Mouse (Mus musculus): Measurements from ENCODE around the gene Smc4. TPM values are rescaled to one million over a fixed set of nuclear protein-coding genes. Genes with fewer than 3 reads are reported as not detected.

Gene Smc4
- polyA plus RNA-seq, 1 experiment from 2014 or later: 22.1 TPM

- ATAC-seq (ENCODE audit: low read depth): no peak
- Histone ChIP-seq H3K4me1 (ENCODE audit: control insufficient read depth, insufficient read depth, low read length) (0 out of 2 replicates have a peak, but pooled peaks cover 3% of the 10 kb centered on the region), H3K4me2 (ENCODE audit: low read depth, low read length) (no peak overlapping the region), H3K9me3 (ENCODE audit: control insufficient read depth, low read length) (no peaks in the 10 kb centered on the region), H3K27me3 (ENCODE audit: control insufficient read depth, insufficient read depth, low read length) (no peaks in the 10 kb centered on the region), H3K27ac (ENCODE audit: low read depth, low read length) (no peak overlapping the region), H3K9ac (replicated peaks; ENCODE audit: low read depth, low read length) (no peak overlapping the region), H3K4me3 (ENCODE audit: low read depth, low read length) (no peak overlapping the region), H3K36me3 (ENCODE audit: control insufficient read depth, insufficient read depth, low read length) (no peaks in the 10 kb centered on the region)
- 76% methylated on average over 5 of the region's 5 CpGs for WGBS
Measured at GRCm38 (mm10) chr3:69041298-69041697, 36.8 kb downstream of the Smc4 start.

- ATAC-seq (ENCODE audit: low read depth): peak; percentile 74
- Histone ChIP-seq H3K27ac (ENCODE audit: low read depth, low read length) (peak overlapping the region; percentile 84), H3K36me3 (ENCODE audit: control insufficient read depth, insufficient read depth, low read length) (no peaks in the 10 kb centered on the region), H3K4me3 (ENCODE audit: low read depth, low read length) (peak overlapping the region; percentile 79), H3K4me1 (ENCODE audit: control insufficient read depth, insufficient read depth, low read length) (0 out of 2 replicates have a peak, but pooled peaks cover 3% of the 10 kb centered on the region), H3K27me3 (ENCODE audit: control insufficient read depth, insufficient read depth, low read length) (no peaks in the 10 kb centered on the region), H3K9ac (replicated peaks; ENCODE audit: low read depth, low read length) (peak overlapping the region; percentile 88), H3K4me2 (ENCODE audit: low read depth, low read length) (peak overlapping the region; percentile 93), H3K9me3 (ENCODE audit: control insufficient read depth, low read length) (no peaks in the 10 kb centered on the region)
- under 1% methylated on average over 34 of the region's 42 CpGs for WGBS
Measured at GRCm38 (mm10) chr3:69044167-69044591, 39.6 kb downstream of the Smc4 start.

GRCm38 (mm10) chr3:69044645-69045399 is 40.3 kb downstream of the Smc4 start, which contains the start of gene Trim59:
TSS of gene Trim59 (minus strand) at chr3:69044755.
- Histone ChIP-seq H3K36me3 (ENCODE audit: control insufficient read depth, insufficient read depth, low read length) (no peaks in the 10 kb centered on the region), H3K9me3 (ENCODE audit: control insufficient read depth, low read length) (no peaks in the 10 kb centered on the region), H3K27ac (ENCODE audit: low read depth, low read length) (peak within 1 kb of the TSS; percentile 84), H3K4me3 (ENCODE audit: low read depth, low read length) (peak within 1 kb of the TSS; percentile 79), H3K4me1 (ENCODE audit: control insufficient read depth, insufficient read depth, low read length) (0 out of 2 replicates have a peak, but pooled peaks cover 3% of the 10 kb centered on the region), H3K27me3 (ENCODE audit: control insufficient read depth, insufficient read depth, low read length) (no peaks in the 10 kb centered on the region), H3K4me2 (ENCODE audit: low read depth, low read length) (peak within 1 kb of the TSS; percentile 93), H3K9ac (replicated peaks; ENCODE audit: low read depth, low read length) (peak within 1 kb of the TSS; percentile 88)
- ATAC-seq (ENCODE audit: low read depth): peak; percentile 98
- under 1% methylated on average over 73 of the region's 80 CpGs for WGBS

GRCm38 (mm10) chr3:69045400-69045703 is 40.8 kb downstream of the Smc4 start:
- Histone ChIP-seq H3K9me3 (ENCODE audit: control insufficient read depth, low read length) (no peaks in the 10 kb centered on the region), H3K4me3 (ENCODE audit: low read depth, low read length) (peak overlapping the region; percentile 79), H3K4me1 (ENCODE audit: control insufficient read depth, insufficient read depth, low read length) (0 out of 2 replicates have a peak, but pooled peaks cover 3% of the 10 kb centered on the region), H3K36me3 (ENCODE audit: control insufficient read depth, insufficient read depth, low read length) (no peaks in the 10 kb centered on the region), H3K27me3 (ENCODE audit: control insufficient read depth, insufficient read depth, low read length) (no peaks in the 10 kb centered on the region), H3K4me2 (ENCODE audit: low read depth, low read length) (peak overlapping the region; percentile 93), H3K9ac (replicated peaks; ENCODE audit: low read depth, low read length) (peak overlapping the region; percentile 88), H3K27ac (ENCODE audit: low read depth, low read length) (peak overlapping the region; percentile 84)
- WGBS: 4% methylated on average over 9 of the region's 9 CpGs
- peak; percentile 13 for ATAC-seq (ENCODE audit: low read depth)

- H3K9ac ChIP-seq (replicated peaks; ENCODE audit: low read depth, low read length): no peak overlapping the region
- no peaks in the 10 kb centered on the region for H3K9me3 ChIP-seq (ENCODE audit: control insufficient read depth, low read length)
- H3K4me1 ChIP-seq (ENCODE audit: control insufficient read depth, insufficient read depth, low read length): 0 out of 2 replicates have a peak, but pooled peaks cover 3% of the 10 kb centered on the region
- H3K4me2 ChIP-seq (ENCODE audit: low read depth, low read length): peak overlapping the region; percentile 93
- 24% methylated on average over 13 of the region's 13 CpGs for WGBS
- H3K27me3 ChIP-seq (ENCODE audit: control insufficient read depth, insufficient read depth, low read length): no peaks in the 10 kb centered on the region
- H3K36me3 ChIP-seq (ENCODE audit: control insufficient read depth, insufficient read depth, low read length): no peaks in the 10 kb centered on the region
- H3K27ac ChIP-seq (ENCODE audit: low read depth, low read length): no peak overlapping the region
- H3K4me3 ChIP-seq (ENCODE audit: low read depth, low read length): peak overlapping the region; percentile 79; the same call in 1 of the 2 replicates
- no peak for ATAC-seq (ENCODE audit: low read depth)
Measured at GRCm38 (mm10) chr3:69045750-69046149, 41.2 kb downstream of the Smc4 start.

- Histone ChIP-seq H3K4me2 (ENCODE audit: low read depth, low read length) (no peak overlapping the region), H3K27ac (ENCODE audit: low read depth, low read length) (no peak overlapping the region), H3K36me3 (ENCODE audit: control insufficient read depth, insufficient read depth, low read length) (no peaks in the 10 kb centered on the region), H3K27me3 (ENCODE audit: control insufficient read depth, insufficient read depth, low read length) (no peaks in the 10 kb centered on the region), H3K9ac (replicated peaks; ENCODE audit: low read depth, low read length) (no peak overlapping the region), H3K4me3 (ENCODE audit: low read depth, low read length) (no peak overlapping the region), H3K9me3 (ENCODE audit: control insufficient read depth, low read length) (no peaks in the 10 kb centered on the region), H3K4me1 (ENCODE audit: control insufficient read depth, insufficient read depth, low read length) (0 out of 2 replicates have a peak, but pooled peaks cover 3% of the 10 kb centered on the region)
- 79% methylated on average over 4 of the region's 4 CpGs for WGBS
- ATAC-seq (ENCODE audit: low read depth): no peak
Measured at GRCm38 (mm10) chr3:69046509-69046908, 42.0 kb downstream of the Smc4 start.

- Histone ChIP-seq H3K36me3 (ENCODE audit: control insufficient read depth, insufficient read depth, low read length) (no peaks in the 10 kb centered on the region), H3K27ac (ENCODE audit: low read depth, low read length) (no peak overlapping the region), H3K4me3 (ENCODE audit: low read depth, low read length) (no peak overlapping the region), H3K4me2 (ENCODE audit: low read depth, low read length) (no peak overlapping the region), H3K4me1 (ENCODE audit: control insufficient read depth, insufficient read depth, low read length) (0 out of 2 replicates have a peak, but pooled peaks cover 3% of the 10 kb centered on the region), H3K27me3 (ENCODE audit: control insufficient read depth, insufficient read depth, low read length) (no peaks in the 10 kb centered on the region), H3K9ac (replicated peaks; ENCODE audit: low read depth, low read length) (no peak overlapping the region), H3K9me3 (ENCODE audit: control insufficient read depth, low read length) (no peaks in the 10 kb centered on the region)
- 86% methylated on average over 4 of the region's 4 CpGs for WGBS
- ATAC-seq (ENCODE audit: low read depth): no peak
Measured at GRCm38 (mm10) chr3:69047684-69048083, 43.1 kb downstream of the Smc4 start.

GRCm38 (mm10) chr3:69049011-69049410 is 44.5 kb downstream of the Smc4 start:
- H3K36me3 ChIP-seq (ENCODE audit: control insufficient read depth, insufficient read depth, low read length): no peaks in the 10 kb centered on the region
- no peak overlapping the region for H3K9ac ChIP-seq (replicated peaks; ENCODE audit: low read depth, low read length)
- no peaks in the 10 kb centered on the region for H3K9me3 ChIP-seq (ENCODE audit: control insufficient read depth, low read length)
- H3K4me3 ChIP-seq (ENCODE audit: low read depth, low read length): no peak overlapping the region
- no peak overlapping the region for H3K27ac ChIP-seq (ENCODE audit: low read depth, low read length)
- 54% methylated on average over 6 of the region's 6 CpGs for WGBS
- no peaks in the 10 kb centered on the region for H3K4me1 ChIP-seq (ENCODE audit: control insufficient read depth, insufficient read depth, low read length)
- H3K4me2 ChIP-seq (ENCODE audit: low read depth, low read length): no peak overlapping the region
- H3K27me3 ChIP-seq (ENCODE audit: control insufficient read depth, insufficient read depth, low read length): no peaks in the 10 kb centered on the region
- ATAC-seq (ENCODE audit: low read depth): no peak

- 92% methylated on average over 11 of the region's 11 CpGs for WGBS
- no peak overlapping the region for H3K4me2 ChIP-seq (ENCODE audit: low read depth, low read length)
- H3K9me3 ChIP-seq (ENCODE audit: control insufficient read depth, low read length): no peaks in the 10 kb centered on the region
- no peak overlapping the region for H3K4me3 ChIP-seq (ENCODE audit: low read depth, low read length)
- ATAC-seq (ENCODE audit: low read depth): no peak
- H3K9ac ChIP-seq (replicated peaks; ENCODE audit: low read depth, low read length): no peak overlapping the region
- H3K27ac ChIP-seq (ENCODE audit: low read depth, low read length): no peak overlapping the region
- H3K27me3 ChIP-seq (ENCODE audit: control insufficient read depth, insufficient read depth, low read length): no peaks in the 10 kb centered on the region
- H3K36me3 ChIP-seq (ENCODE audit: control insufficient read depth, insufficient read depth, low read length): no peaks in the 10 kb centered on the region
- H3K4me1 ChIP-seq (ENCODE audit: control insufficient read depth, insufficient read depth, low read length): no peaks in the 10 kb centered on the region
Measured at GRCm38 (mm10) chr3:69051894-69052293, 47.4 kb downstream of the Smc4 start.

All from neural tube, embryonic 14.5 days (tissue).